Mouse (Mus musculus) ES-E14 (cell line): ENCODE data around the gene Pm20d1.

Experiments used
- MAFK ChIP-seq: IDR thresholded peaks from 2 replicates; pipeline ENCODE4 v1.6.1; 2014; ENCODE audit warnings: mild to moderate bottlenecking, low read depth, low read length, inconsistent platforms; ENCODE audit not compliant: insufficient read depth
- ZC3H11A ChIP-seq: IDR thresholded peaks from 2 replicates; pipeline ENCODE4 v1.6.1; 2012; ENCODE audit warnings: low read depth, mild to moderate bottlenecking, inconsistent platforms, low read length, borderline replicate concordance

DNA sequence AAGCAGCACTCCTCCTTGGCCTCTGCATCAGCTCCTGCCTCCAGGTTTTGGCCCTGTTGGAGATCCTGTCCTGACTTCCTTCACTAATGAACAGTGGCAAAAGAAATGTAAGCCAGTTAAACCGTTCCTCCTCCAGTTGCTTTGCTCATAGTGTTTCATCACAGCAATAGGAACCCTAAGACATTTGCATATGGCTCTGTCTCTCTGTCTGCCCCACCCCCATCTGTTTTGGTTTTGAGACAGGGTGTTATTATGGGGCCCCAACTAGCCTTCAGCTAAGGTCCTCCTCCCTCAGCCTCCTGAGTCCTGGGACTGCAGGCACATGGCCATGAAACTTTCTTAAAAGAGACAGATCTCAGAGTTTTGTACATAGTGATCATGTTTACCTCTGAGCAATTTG lies 2.8 kb downstream of the Pm20d1 start:
- TF ChIP-seq ZC3H11A (no peak), MAFK (no peak)
